Mouse (Mus musculus): ENCODE results near the gene Prkg1. TPM values are rescaled to one million over a fixed set of nuclear protein-coding genes. Genes with fewer than 3 reads are reported as not detected.
"Not testable (repeated sequence)": the region's sequence is repeated elsewhere in the genome, so short reads cannot be mapped to it uniquely, and the experiment has no call there.

Prkg1 gene
- total RNA-seq, 2 experiments from 2014 or later: not detected

- ATAC-seq (replicated peaks; ENCODE audit: low FRiP score, poor library complexity, severe bottlenecking): no peak
Measured at GRCm38 (mm10) chr19:30558024-30558423, 1206.8 kb downstream of the Prkg1 start.

- no peak for ATAC-seq (replicated peaks; ENCODE audit: low FRiP score, poor library complexity, severe bottlenecking)
Measured at GRCm38 (mm10) chr19:30554467-30554881, 1210.4 kb downstream of the Prkg1 start.

- ATAC-seq (replicated peaks; ENCODE audit: low FRiP score, poor library complexity, severe bottlenecking): no peak
Measured at GRCm38 (mm10) chr19:30553740-30554139, 1211.1 kb downstream of the Prkg1 start.

- no peak for ATAC-seq (replicated peaks; ENCODE audit: low FRiP score, poor library complexity, severe bottlenecking)
Measured at GRCm38 (mm10) chr19:30552260-30552659, 1212.6 kb downstream of the Prkg1 start.

GRCm38 (mm10) chr19:30549854-30550647, 1214.8 kb downstream of the Prkg1 start:
- ATAC-seq (replicated peaks; ENCODE audit: low FRiP score, poor library complexity, severe bottlenecking): no peak

- no peak for ATAC-seq (replicated peaks; ENCODE audit: low FRiP score, poor library complexity, severe bottlenecking)
Measured at GRCm38 (mm10) chr19:30549044-30549853, 1215.6 kb downstream of the Prkg1 start, which contains the start of gene Dkk1. Dkk1 (minus strand) TSS chr19:30549665.

- ATAC-seq (replicated peaks; ENCODE audit: low FRiP score, poor library complexity, severe bottlenecking): no peak
Measured at GRCm38 (mm10) chr19:30548411-30549043, 1216.3 kb downstream of the Prkg1 start.

- ATAC-seq (replicated peaks; ENCODE audit: low FRiP score, poor library complexity, severe bottlenecking): not testable (repeated sequence)
Measured at GRCm38 (mm10) chr19:30539365-30539941, 1225.4 kb downstream of the Prkg1 start.

GRCm38 (mm10) chr19:30516771-30517170, 1248.1 kb downstream of the Prkg1 start:
- ATAC-seq (replicated peaks; ENCODE audit: low FRiP score, poor library complexity, severe bottlenecking): no peak

Other genes with a start within 250 kb of the Prkg1 start
- gene A1cf, start 103.7 kb upstream of the Prkg1 start, total RNA-seq (2015; ENCODE audit: low replicate concordance): not detected in 2 replicates
- gene A1cf, start 103.7 kb upstream of the Prkg1 start, total RNA-seq (2017; ENCODE audit: low replicate concordance): not detected in 2 replicates

Data from erythroid progenitor cell, adult 5-6 weeks (primary cell).